Mouse (Mus musculus): ENCODE results near the gene Gm10197. TPM values are rescaled to one million over a fixed set of nuclear protein-coding genes. Genes with fewer than 3 reads are reported as not detected.

Gene Gm10197
- polyA plus RNA-seq, 1 experiment from 2014 or later = not detected

DNA sequence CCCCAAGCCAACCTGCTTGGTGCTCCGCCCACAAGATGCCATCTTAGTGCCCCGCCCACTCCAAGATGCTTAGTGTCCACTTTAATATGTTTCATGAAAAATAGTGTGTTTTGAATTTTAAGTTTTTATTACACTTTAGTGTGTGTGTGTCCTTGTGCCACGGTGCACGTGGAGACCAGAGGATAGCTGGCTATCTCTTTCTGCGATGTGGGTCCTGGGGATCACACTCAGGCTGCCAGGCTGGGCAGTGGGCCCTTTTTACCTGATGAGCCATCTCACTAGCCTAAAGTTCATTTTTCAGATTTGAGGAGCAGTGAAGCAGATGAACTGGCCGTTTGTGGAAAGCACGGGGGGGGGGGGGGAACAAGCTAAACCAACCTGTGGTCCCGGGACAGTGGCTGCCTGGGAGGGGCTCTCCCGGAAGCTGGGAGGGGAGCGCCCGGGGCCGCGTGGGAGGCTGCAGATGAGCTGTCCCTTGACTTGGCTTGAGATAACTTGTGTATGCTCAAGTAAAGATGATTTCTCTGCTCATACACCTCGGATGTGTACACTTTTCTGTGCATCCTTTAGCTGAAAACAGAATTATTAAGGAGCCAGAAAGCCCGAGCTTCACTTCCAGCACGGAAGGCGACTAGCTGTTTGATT, 38.2 kb upstream of the Gm10197 start:
- DNase-seq (ENCODE audit: low spot score) (no peak), ATAC-seq (replicated peaks; ENCODE audit: insufficient number of reproducible peaks, low FRiP score, low TSS enrichment, low read depth) (no peak)
- Histone ChIP-seq H3K4me2 (ENCODE audit: low read depth, low read length) (no peak overlapping the region), H3K4me3 (ENCODE audit: low read depth, low read length) (no peak overlapping the region), H3K9me3 (replicated peaks; ENCODE audit: control insufficient read depth, low read length) (no peaks in the 10 kb centered on the region), H3K36me3 (replicated peaks; ENCODE audit: control insufficient read depth, insufficient read depth, low read depth, low read length) (no peaks in the 10 kb centered on the region), H3K27me3 (ENCODE audit: control insufficient read depth, insufficient read depth, low read length) (no peaks in the 10 kb centered on the region), H3K9ac (replicated peaks; ENCODE audit: low read length) (0 out of 2 replicates have a peak overlapping the region, but pooled peaks have one; percentile 1), H3K27ac (replicated peaks; ENCODE audit: low read depth, low read length) (no peak overlapping the region), H3K4me1 (ENCODE audit: control insufficient read depth, insufficient read depth, low read length) (peaks cover 5% of the 10 kb centered on the region; the same call in 1 of the 2 replicates)
- WGBS = 61% methylated on average over 17 of the region's 17 CpGs

DNA sequence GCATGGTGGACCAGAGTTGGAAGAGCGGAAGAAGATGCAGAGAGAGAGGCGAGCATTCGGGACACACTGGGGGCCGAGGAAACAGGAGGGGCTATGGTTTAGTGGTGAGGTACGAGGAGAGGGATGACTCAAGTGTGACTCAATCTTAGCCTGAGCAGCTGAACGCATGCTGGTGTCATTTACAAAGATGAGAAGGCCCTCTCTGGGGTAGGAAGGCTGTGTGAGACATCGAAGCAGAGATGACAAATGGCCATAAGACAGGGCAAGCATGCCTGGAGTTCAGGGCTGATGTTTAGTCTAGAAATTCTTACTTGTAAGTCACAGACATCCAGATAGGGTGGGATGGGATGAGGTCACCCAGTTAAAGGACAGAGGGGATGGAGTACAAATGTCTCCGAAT, 36.8 kb upstream of the Gm10197 start:
- Histone ChIP-seq H3K4me3 (ENCODE audit: low read depth, low read length) (no peak overlapping the region), H3K4me1 (ENCODE audit: control insufficient read depth, insufficient read depth, low read length) (peaks cover 5% of the 10 kb centered on the region; the same call in 1 of the 2 replicates), H3K4me2 (ENCODE audit: low read depth, low read length) (no peak overlapping the region), H3K27ac (replicated peaks; ENCODE audit: low read depth, low read length) (no peak overlapping the region), H3K9ac (replicated peaks; ENCODE audit: low read length) (no peak overlapping the region), H3K9me3 (replicated peaks; ENCODE audit: control insufficient read depth, low read length) (no peaks in the 10 kb centered on the region), H3K36me3 (replicated peaks; ENCODE audit: control insufficient read depth, insufficient read depth, low read depth, low read length) (no peaks in the 10 kb centered on the region), H3K27me3 (ENCODE audit: control insufficient read depth, insufficient read depth, low read length) (no peaks in the 10 kb centered on the region)
- WGBS = 89% methylated on average over 8 of the region's 8 CpGs
- no peak for ATAC-seq (replicated peaks; ENCODE audit: insufficient number of reproducible peaks, low FRiP score, low TSS enrichment, low read depth)
- no peak for DNase-seq (ENCODE audit: low spot score)

DNA sequence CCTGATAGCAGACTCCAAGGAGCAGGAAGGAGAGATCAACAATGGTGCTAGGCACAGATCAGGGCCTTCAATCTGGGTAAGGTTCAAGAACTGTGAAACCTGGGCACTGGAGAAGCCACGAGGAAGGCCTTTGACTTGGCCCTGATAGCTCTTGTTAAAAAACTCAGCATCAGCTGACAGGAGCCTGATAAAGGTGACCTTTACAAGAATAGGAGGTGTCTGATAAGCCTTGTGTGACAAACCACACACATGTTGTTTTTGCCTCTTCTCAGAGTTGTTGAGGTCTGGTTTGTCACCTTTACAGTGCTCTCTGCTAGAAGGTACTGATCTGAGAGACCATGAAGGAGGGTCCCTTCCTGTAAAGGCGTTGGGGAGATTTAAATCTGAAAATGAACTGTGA, 35.8 kb upstream of the Gm10197 start:
- no peaks in the 10 kb centered on the region for H3K9me3 ChIP-seq (replicated peaks; ENCODE audit: control insufficient read depth, low read length)
- WGBS = 69% methylated on average over 2 of the region's 2 CpGs
- no peaks in the 10 kb centered on the region for H3K36me3 ChIP-seq (replicated peaks; ENCODE audit: control insufficient read depth, insufficient read depth, low read depth, low read length)
- ATAC-seq (replicated peaks; ENCODE audit: insufficient number of reproducible peaks, low FRiP score, low TSS enrichment, low read depth) (no peak), DNase-seq (ENCODE audit: low spot score) (no peak)
- H3K4me1 ChIP-seq (ENCODE audit: control insufficient read depth, insufficient read depth, low read length) = peaks cover 1% of the 10 kb centered on the region; the same call in 1 of the 2 replicates
- H3K27me3 ChIP-seq (ENCODE audit: control insufficient read depth, insufficient read depth, low read length) = no peaks in the 10 kb centered on the region
- no peak overlapping the region for H3K4me3 ChIP-seq (ENCODE audit: low read depth, low read length)
- H3K4me2 ChIP-seq (ENCODE audit: low read depth, low read length) = no peak overlapping the region
- no peak overlapping the region for H3K9ac ChIP-seq (replicated peaks; ENCODE audit: low read length)
- H3K27ac ChIP-seq (replicated peaks; ENCODE audit: low read depth, low read length) = no peak overlapping the region

DNA sequence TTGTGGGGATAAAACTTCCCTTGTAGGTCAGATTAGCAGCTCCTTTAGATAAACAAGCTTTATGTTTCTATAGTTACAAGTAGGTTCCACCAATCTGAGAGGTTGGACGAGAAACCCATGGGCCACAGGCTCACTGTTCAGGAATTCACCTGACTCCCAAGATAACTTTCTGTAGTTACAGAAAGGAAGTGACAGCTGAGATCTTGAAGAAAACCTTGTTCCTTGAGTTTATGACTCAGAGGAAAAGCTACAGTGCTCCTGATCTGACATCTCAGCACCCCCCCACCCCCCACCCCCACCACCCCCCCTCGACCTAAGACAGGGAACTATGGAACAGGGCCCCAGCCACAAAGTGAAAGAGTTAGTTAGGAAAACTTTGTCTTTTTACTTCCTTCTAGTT, 34.2 kb upstream of the Gm10197 start:
- H3K4me3 ChIP-seq (ENCODE audit: low read depth, low read length) = no peak overlapping the region

DNA sequence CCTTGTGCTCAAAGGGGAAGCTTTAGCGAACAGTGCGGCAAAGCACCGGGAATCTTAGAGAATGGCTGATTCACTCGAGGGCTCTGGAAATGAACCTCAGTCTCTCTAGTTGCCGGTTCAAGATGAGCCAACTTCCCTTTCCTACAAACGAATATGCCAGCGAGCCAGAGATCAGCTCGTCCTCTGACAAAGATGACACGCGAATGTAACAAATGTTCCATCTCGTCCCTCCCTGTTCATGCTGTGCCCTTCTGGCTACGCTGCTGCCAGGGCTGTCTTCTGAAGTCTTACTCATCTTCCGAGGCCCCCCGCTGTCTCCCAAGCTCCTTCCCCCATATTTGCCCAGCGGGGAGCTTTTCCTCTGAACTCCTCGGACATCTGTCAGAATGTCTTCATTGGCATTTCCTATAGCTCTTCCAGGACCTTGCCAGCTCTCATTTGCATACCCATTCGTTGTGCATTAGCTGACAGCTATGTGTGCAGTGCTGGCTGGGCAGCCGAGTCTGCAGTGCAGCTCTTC, 33.3 kb upstream of the Gm10197 start:
- no peak for ATAC-seq (replicated peaks; ENCODE audit: insufficient number of reproducible peaks, low FRiP score, low TSS enrichment, low read depth)
- H3K9me3 ChIP-seq (replicated peaks; ENCODE audit: control insufficient read depth, low read length) = no peaks in the 10 kb centered on the region

More for the DNA sequence above, 34.2 kb upstream of the Gm10197 start:
- H3K27ac ChIP-seq (replicated peaks; ENCODE audit: low read depth, low read length) = no peak overlapping the region
- no peaks in the 10 kb centered on the region for H3K9me3 ChIP-seq (replicated peaks; ENCODE audit: control insufficient read depth, low read length)
- DNase-seq (ENCODE audit: low spot score) (no peak), ATAC-seq (replicated peaks; ENCODE audit: insufficient number of reproducible peaks, low FRiP score, low TSS enrichment, low read depth) (no peak)
- no peaks in the 10 kb centered on the region for H3K4me1 ChIP-seq (ENCODE audit: control insufficient read depth, insufficient read depth, low read length)
- H3K4me2 ChIP-seq (ENCODE audit: low read depth, low read length) = no peak overlapping the region
- no peak overlapping the region for H3K9ac ChIP-seq (replicated peaks; ENCODE audit: low read length)
- H3K36me3 ChIP-seq (replicated peaks; ENCODE audit: control insufficient read depth, insufficient read depth, low read depth, low read length) = no peaks in the 10 kb centered on the region
- 69% methylated on average over 2 of the region's 2 CpGs for WGBS
- H3K27me3 ChIP-seq (ENCODE audit: control insufficient read depth, insufficient read depth, low read length) = no peaks in the 10 kb centered on the region

DNA sequence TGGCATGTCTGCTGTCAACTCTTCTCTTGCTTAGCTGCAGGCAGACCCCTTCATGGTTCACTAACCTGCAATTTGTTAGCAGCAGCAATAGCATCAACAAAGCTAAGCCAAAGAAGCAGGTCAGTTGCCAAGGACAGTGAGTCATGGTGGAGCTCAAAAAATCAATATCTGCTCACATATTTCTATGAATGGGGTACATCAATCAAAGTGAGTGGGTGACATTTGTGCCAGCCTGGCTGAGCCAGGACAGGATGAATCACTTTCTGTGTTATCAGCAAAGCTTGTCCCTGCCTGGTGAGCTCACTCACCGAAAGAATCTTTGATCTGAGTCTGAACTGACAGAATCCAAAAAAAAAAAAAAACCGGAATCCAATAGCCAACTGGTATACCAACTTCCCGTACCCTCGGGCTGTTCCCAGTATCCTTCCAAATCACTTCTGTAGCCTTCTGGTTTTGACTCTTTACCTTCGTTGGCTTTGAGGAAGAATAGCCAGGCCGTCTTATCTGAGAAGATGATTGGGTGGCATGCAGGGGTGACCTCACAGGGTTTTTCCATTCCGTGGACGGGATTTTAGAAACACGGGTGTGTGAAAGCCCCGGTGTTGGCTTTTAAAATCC, 32.8 kb upstream of the Gm10197 start:
- ATAC-seq (replicated peaks; ENCODE audit: insufficient number of reproducible peaks, low FRiP score, low TSS enrichment, low read depth) = no peak
- Histone ChIP-seq H3K36me3 (replicated peaks; ENCODE audit: control insufficient read depth, insufficient read depth, low read depth, low read length) (no peaks in the 10 kb centered on the region), H3K27me3 (ENCODE audit: control insufficient read depth, insufficient read depth, low read length) (no peaks in the 10 kb centered on the region), H3K4me1 (ENCODE audit: control insufficient read depth, insufficient read depth, low read length) (no peaks in the 10 kb centered on the region), H3K9me3 (replicated peaks; ENCODE audit: control insufficient read depth, low read length) (no peaks in the 10 kb centered on the region), H3K4me2 (ENCODE audit: low read depth, low read length) (no peak overlapping the region), H3K4me3 (ENCODE audit: low read depth, low read length) (no peak overlapping the region), H3K27ac (replicated peaks; ENCODE audit: low read depth, low read length) (no peak overlapping the region), H3K9ac (replicated peaks; ENCODE audit: low read length) (no peak overlapping the region)
- 90% methylated on average over 10 of the region's 10 CpGs for WGBS
- no peak for DNase-seq (ENCODE audit: low spot score)

More for the DNA sequence above, 33.3 kb upstream of the Gm10197 start:
- no peak overlapping the region for H3K27ac ChIP-seq (replicated peaks; ENCODE audit: low read depth, low read length)
- H3K9ac ChIP-seq (replicated peaks; ENCODE audit: low read length) = no peak overlapping the region
- no peak for DNase-seq (ENCODE audit: low spot score)
- H3K36me3 ChIP-seq (replicated peaks; ENCODE audit: control insufficient read depth, insufficient read depth, low read depth, low read length) = no peaks in the 10 kb centered on the region
- H3K4me2 ChIP-seq (ENCODE audit: low read depth, low read length) = no peak overlapping the region
- no peak overlapping the region for H3K4me3 ChIP-seq (ENCODE audit: low read depth, low read length)
- WGBS = 81% methylated on average over 18 of the region's 18 CpGs
- H3K27me3 ChIP-seq (ENCODE audit: control insufficient read depth, insufficient read depth, low read length) = no peaks in the 10 kb centered on the region
- no peaks in the 10 kb centered on the region for H3K4me1 ChIP-seq (ENCODE audit: control insufficient read depth, insufficient read depth, low read length)

DNA sequence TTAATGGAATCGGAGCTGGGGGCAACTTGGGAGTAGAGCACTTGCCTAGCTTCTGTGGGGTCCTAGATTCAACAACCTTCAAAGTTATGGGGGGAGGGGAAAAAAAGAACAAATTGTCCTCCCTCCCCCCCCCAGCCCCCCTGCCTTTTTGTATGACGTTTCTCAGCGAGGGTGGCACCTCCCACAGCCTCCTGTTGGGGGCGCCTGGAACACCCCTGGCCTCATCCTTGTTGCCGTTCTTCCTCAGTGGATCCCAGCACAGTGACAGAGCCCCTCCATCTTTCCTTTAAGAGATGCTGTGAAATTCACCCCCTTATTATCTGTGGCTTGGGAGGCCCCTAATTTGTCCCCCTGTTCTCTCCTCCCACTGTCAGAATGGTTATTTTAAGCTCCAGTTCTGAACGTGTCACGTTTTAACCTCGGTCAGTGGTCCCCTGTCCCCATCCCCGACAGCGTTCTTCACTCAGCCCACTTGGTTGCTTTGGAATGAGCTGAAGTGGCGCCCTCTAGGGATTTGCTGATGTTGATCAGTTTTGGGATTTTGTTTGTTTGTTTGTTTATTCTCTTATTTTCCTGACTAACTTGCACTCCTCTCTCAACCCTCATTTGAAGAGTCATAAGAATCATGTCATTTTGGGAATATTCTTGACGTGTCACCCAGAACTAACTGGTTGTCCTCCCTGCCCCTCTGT, 31.3 kb upstream of the Gm10197 start:
- no peak for ATAC-seq (replicated peaks; ENCODE audit: insufficient number of reproducible peaks, low FRiP score, low TSS enrichment, low read depth)
- no peak overlapping the region for H3K27ac ChIP-seq (replicated peaks; ENCODE audit: low read depth, low read length)

More for the DNA sequence above, 31.3 kb upstream of the Gm10197 start:
- DNase-seq (ENCODE audit: low spot score) = no peak
- Histone ChIP-seq H3K4me1 (ENCODE audit: control insufficient read depth, insufficient read depth, low read length) (no peaks in the 10 kb centered on the region), H3K4me2 (ENCODE audit: low read depth, low read length) (no peak overlapping the region), H3K4me3 (ENCODE audit: low read depth, low read length) (no peak overlapping the region), H3K36me3 (replicated peaks; ENCODE audit: control insufficient read depth, insufficient read depth, low read depth, low read length) (no peaks in the 10 kb centered on the region), H3K9ac (replicated peaks; ENCODE audit: low read length) (no peak overlapping the region), H3K9me3 (replicated peaks; ENCODE audit: control insufficient read depth, low read length) (no peaks in the 10 kb centered on the region), H3K27me3 (ENCODE audit: control insufficient read depth, insufficient read depth, low read length) (no peaks in the 10 kb centered on the region)
- 58% methylated on average over 12 of the region's 12 CpGs for WGBS
